Mouse (Mus musculus): ENCODE data around the gene C1qtnf1. TPM values are rescaled to one million over a fixed set of nuclear protein-coding genes. Genes with fewer than 3 reads are reported as not detected.
"Not testable (repeated sequence)": the region's sequence is repeated elsewhere in the genome, so short reads cannot be mapped to it uniquely, and the experiment has no call there.

C1qtnf1 gene
- 10 to 100 TPM; 27.7 to 28.7 TPM for total RNA-seq (2021)
- long read RNA-seq, experiment 1, partial matches to known transcripts = 0 of 10 reads
- long read RNA-seq, experiment 1, other reads (novel, unspliced or antisense) = 5 of 10 reads
- long read RNA-seq, experiment 2, partial matches to known transcripts = 0 of 2 reads
- long read RNA-seq, experiment 2, other reads (novel, unspliced or antisense) = 2 of 2 reads

GRCm38 (mm10) chr11:118427986-118428385 is at the start of gene C1qtnf1:
TSS of gene C1qtnf1 (plus strand) at chr11:118428203.
- DNase-seq = no peak

- DNase-seq = no peak
Observed at GRCm38 (mm10) chr11:118378656-118379055, 49.3 kb upstream of the C1qtnf1 start.

- DNase-seq = peak; percentile 91
Observed at GRCm38 (mm10) chr11:118379251-118380009, 48.6 kb upstream of the C1qtnf1 start.

GRCm38 (mm10) chr11:118387816-118388215 is 40.2 kb upstream of the C1qtnf1 start:
- DNase-seq = not testable (repeated sequence)

GRCm38 (mm10) chr11:118393991-118394390 is 34.0 kb upstream of the C1qtnf1 start:
- no peak for DNase-seq

- no peak for DNase-seq
Observed at GRCm38 (mm10) chr11:118394538-118394937, 33.5 kb upstream of the C1qtnf1 start.

GRCm38 (mm10) chr11:118397806-118398530 is 30.0 kb upstream of the C1qtnf1 start:
- no peak for DNase-seq

- no peak for DNase-seq
Observed at GRCm38 (mm10) chr11:118399891-118400565, 28.0 kb upstream of the C1qtnf1 start.

GRCm38 (mm10) chr11:118400566-118400936 is 27.5 kb upstream of the C1qtnf1 start:
- no peak for DNase-seq

GRCm38 (mm10) chr11:118401195-118401594 is 26.8 kb upstream of the C1qtnf1 start:
- DNase-seq = no peak

GRCm38 (mm10) chr11:118401760-118402280 is 26.2 kb upstream of the C1qtnf1 start, which contains the start of gene Lgals3bp:
TSS of gene Lgals3bp (minus strand) at chr11:118402092.
- DNase-seq = peak; percentile 72

- DNase-seq = no peak
Observed at GRCm38 (mm10) chr11:118403183-118403582, 24.8 kb upstream of the C1qtnf1 start.

GRCm38 (mm10) chr11:118403951-118404899 is 23.8 kb upstream of the C1qtnf1 start:
- no peak for DNase-seq

- no peak for DNase-seq
Observed at GRCm38 (mm10) chr11:118405311-118405710, 22.7 kb upstream of the C1qtnf1 start.

GRCm38 (mm10) chr11:118406521-118406920 is 21.5 kb upstream of the C1qtnf1 start:
- no peak for DNase-seq

GRCm38 (mm10) chr11:118407318-118407910 is 20.6 kb upstream of the C1qtnf1 start:
- peak; percentile 75 for DNase-seq

- DNase-seq = no peak
Observed at GRCm38 (mm10) chr11:118408051-118408740, 19.8 kb upstream of the C1qtnf1 start.

GRCm38 (mm10) chr11:118409106-118410072 is 18.6 kb upstream of the C1qtnf1 start:
- no peak for DNase-seq

- DNase-seq = no peak
Observed at GRCm38 (mm10) chr11:118410073-118410444, 17.9 kb upstream of the C1qtnf1 start.
